Mouse (Mus musculus): ENCODE data around the gene Smarca4.
"Not testable (repeated sequence)": the region's sequence is repeated elsewhere in the genome, so short reads cannot be mapped to it uniquely, and the experiment has no call there.

The Smarca4 gene

GRCm38 (mm10) chr9:21615617-21616231 lies at the start of gene Smarca4:
TSS of gene Smarca4 (plus strand) at chr9:21616169.
- DNase-seq = peak; percentile 100

- DNase-seq = no peak
Observed at GRCm38 (mm10) chr9:21566538-21566937, 49.4 kb upstream of the Smarca4 start.

GRCm38 (mm10) chr9:21567051-21567450 lies 48.9 kb upstream of the Smarca4 start:
- no peak for DNase-seq

DNA sequence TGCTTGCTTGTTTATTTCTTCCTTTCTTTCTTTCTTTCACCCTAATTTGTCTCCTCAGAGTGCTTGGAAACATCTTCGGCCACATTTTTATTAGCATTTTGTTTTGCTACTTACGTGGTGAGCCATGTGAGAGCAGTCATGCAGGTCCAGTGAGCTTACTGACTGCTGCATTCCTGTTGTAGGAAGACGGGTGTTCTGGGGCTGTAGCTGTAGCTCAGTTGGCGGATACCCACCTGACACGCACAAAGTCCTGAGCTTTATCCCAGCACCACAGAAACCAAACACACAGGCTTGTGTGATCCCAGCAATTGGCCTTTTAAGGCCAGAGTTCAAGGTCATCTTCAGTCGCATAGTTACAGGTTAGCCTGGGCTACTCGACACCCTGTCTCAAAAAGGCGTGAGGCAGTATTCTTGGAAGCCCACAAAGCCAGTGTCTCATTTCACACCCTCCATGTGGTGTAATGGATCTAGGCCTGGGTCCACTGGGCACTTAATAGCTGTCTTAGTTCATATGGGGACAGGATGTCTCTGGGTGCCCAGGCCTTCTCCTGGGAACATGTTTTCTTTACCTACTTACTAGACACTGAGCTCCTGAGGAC lies 47.2 kb upstream of the Smarca4 start:
- DNase-seq = no peak

GRCm38 (mm10) chr9:21574012-21574801 lies 41.8 kb upstream of the Smarca4 start:
- no peak for DNase-seq

DNA sequence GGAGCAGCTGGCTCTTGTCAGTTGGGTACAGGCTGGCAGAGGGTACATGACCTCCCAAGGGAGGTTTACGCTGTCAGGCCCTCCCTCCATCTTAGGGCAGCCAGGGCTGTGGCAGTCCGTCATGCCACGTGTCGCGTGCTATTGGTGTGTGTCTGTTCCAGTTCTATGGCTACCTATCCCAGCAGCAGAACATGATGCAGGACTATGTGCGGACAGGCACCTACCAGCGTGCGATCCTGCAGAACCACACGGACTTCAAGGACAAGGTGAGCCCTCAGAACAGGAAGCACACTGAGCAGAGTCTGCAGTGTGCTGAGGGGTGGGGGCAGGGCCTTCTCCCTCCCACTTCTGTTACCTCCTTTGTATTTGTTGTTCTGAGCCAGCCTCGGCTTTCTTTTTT lies 40.7 kb upstream of the Smarca4 start:
- DNase-seq = no peak

GRCm38 (mm10) chr9:21576286-21576685 lies 39.7 kb upstream of the Smarca4 start:
- no peak for DNase-seq

GRCm38 (mm10) chr9:21578226-21578625 lies 37.7 kb upstream of the Smarca4 start:
- DNase-seq = no peak

DNA sequence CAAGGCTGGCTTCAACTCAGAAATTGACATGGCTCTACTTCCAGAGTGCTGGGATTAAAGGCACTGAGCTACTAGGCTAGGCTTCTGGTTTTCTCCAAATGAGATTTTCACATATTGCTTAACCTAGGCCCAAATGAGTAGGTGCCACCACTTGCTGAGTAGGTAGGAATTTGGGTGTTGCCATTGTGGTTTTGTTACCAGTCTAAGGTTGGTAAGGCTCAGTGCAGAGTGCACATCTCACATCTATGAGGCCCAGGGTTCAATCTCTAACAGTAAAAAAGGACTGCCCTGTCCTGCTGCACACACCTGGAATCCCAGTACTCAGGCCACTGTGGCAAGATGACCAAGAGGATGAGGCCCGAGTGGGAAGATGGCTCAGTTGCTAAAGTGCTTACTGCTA lies 30.6 kb upstream of the Smarca4 start:
- DNase-seq = no peak

- peak; percentile 34 for DNase-seq
Observed at GRCm38 (mm10) chr9:21587678-21588349, 28.2 kb upstream of the Smarca4 start.

DNA sequence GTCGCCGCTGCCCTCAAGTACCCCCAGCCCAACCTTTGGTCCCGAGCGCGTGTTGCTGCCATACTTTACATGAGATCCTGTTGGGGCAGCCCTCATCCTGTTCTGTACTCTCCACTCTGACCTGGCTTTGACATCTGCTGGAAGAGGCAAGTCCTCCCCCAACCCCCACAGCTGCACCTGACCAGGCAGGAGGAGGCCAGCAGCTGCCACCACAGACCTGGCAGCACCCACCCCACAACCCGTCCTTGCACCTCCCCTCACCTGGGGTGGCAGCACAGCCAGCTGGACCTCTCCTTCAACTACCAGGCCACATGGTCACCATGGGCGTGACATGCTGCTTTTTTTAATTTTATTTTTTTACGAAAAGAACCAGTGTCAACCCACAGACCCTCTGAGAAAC lies 27.6 kb upstream of the Smarca4 start:
- no peak for DNase-seq

DNA sequence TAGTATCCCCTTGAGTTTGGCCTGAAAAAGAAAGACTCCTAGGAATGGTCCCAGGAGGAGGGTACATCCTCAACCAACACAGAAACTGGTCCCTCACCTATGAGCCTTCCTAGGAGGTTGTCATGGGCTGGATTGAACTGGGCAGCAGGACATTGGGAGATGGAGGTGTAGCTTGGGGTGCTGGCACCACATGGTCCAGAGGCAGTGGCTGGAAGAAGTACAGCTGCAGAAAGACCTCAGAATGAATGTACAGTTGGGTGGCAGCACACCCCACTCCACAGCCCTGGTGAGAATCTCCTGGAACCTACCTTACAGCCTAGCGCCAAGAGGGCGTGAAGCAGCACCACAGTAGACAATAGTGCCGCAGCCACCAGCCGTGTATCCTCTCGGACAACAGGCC lies 26.4 kb upstream of the Smarca4 start:
- DNase-seq = no peak

GRCm38 (mm10) chr9:21591127-21591830 lies 24.7 kb upstream of the Smarca4 start:
- DNase-seq = no peak

GRCm38 (mm10) chr9:21591831-21592702 lies 23.9 kb upstream of the Smarca4 start:
- no peak for DNase-seq

GRCm38 (mm10) chr9:21592703-21593121 lies 23.3 kb upstream of the Smarca4 start, which contains the start of the genes Timm29 and Yipf2:
TSS of gene Timm29 (plus strand) at chr9:21592722.
TSS of gene Yipf2 (minus strand) at chr9:21592828.
- DNase-seq = peak; percentile 95

GRCm38 (mm10) chr9:21593122-21593721 lies 22.7 kb upstream of the Smarca4 start:
- peak; percentile 76 for DNase-seq

- not testable (repeated sequence) for DNase-seq
Observed at GRCm38 (mm10) chr9:21594350-21594749, 21.6 kb upstream of the Smarca4 start.

DNA sequence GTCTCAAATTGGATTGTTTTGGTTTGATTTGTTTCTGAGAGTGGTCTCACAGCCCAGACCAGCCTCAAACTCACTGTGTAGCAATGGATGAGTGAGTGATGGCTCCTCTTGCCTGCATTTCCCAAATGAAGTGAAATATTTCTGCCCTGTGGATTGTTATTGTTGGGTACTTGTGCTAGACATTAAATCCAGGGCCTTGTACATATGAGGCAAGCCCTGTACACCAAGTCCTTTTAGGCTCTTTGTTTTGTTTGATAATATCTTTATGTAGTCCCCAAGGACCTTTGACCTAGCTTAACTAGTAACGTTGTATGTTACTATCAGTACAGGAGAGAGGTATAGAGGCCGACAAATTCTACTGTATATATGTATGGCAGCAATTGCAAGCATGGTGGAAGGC lies 21.1 kb upstream of the Smarca4 start:
- no peak for DNase-seq

DNA sequence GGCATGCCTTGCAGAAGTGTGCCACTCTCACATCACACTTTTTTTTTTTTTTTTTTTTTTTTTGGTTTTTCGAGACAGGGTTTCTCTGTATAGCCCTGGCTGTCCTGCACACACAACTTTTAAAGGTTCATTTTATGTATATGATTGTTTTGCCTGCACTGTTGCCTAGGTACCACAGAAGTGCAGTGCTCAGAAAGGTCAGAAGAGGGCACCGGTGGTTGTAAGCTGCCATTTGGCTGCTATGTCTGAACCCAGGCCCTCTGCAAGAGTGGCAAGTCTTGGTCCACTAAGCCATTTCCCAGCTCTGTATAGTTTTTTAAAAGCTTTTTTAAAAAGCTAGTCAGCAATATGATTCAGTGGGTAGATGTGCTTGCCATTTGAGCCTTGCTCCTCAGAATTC lies 17.8 kb upstream of the Smarca4 start:
- DNase-seq = no peak

GRCm38 (mm10) chr9:21600186-21600585 lies 15.8 kb upstream of the Smarca4 start:
- no peak for DNase-seq

GRCm38 (mm10) chr9:21601073-21601472 lies 14.9 kb upstream of the Smarca4 start:
- DNase-seq = no peak

Data from right cerebral cortex, adult 18-20 months (tissue).